Mouse (Mus musculus) left cerebral cortex, postnatal 25 days (tissue): ENCODE measurements around the gene Pald1. TPM values are rescaled to one million over a fixed set of nuclear protein-coding genes. Genes with fewer than 3 reads are reported as not detected.

Experiments
- DNase-seq, 2 experiments: peaks; one replicate each; pipeline ENCODE4 v3.0.0; 2022; ENCODE audit warnings: low spot score in 2 of 2, mixed read lengths in 1 of 2
- intact Hi-C: fragments of 180-260 bp; cut with DNase I; formaldehyde crosslinking; loops from one replicate; pipeline ENCODE4 v1.15.1; 2025
- total RNA-seq, 2 experiments: library from RNA; stranded (reverse); gene quantifications; 2 replicates each; pipeline ENCODE4 v1.2.3; 2021

Gene Pald1
- total RNA-seq, 2 experiments from 2014 or later, result 9.0 to 10.2 TPM

GRCm38 (mm10) chr10:61374771-61375481, 8.4 kb downstream of the Pald1 start:
- no peak for DNase-seq
- intact Hi-C loops, result no loop called here

GRCm38 (mm10) chr10:61374076-61374475, 9.3 kb downstream of the Pald1 start:
- peak; percentile 30 to 48 for DNase-seq
- intact Hi-C loops, result no loop called here

GRCm38 (mm10) chr10:61372585-61372923, 10.8 kb downstream of the Pald1 start:
- intact Hi-C loops, result no loop called here
- DNase-seq, result no peak

GRCm38 (mm10) chr10:61371884-61372584, 11.3 kb downstream of the Pald1 start:
- DNase-seq, result no peak
- intact Hi-C loops, result no loop called here

- DNase-seq, result no peak
- intact Hi-C loops, result no loop called here
Observed at GRCm38 (mm10) chr10:61370273-61370979, 12.9 kb downstream of the Pald1 start.

GRCm38 (mm10) chr10:61369755-61370154, 13.6 kb downstream of the Pald1 start:
- intact Hi-C loops, result no loop called here
- DNase-seq, result no peak

GRCm38 (mm10) chr10:61365902-61366301, 17.4 kb downstream of the Pald1 start:
- no peak for DNase-seq
- intact Hi-C loops, result no loop called here

GRCm38 (mm10) chr10:61364431-61364830, 18.9 kb downstream of the Pald1 start:
- DNase-seq, result no peak
- intact Hi-C loops, result no loop called here

GRCm38 (mm10) chr10:61362992-61363391, 20.3 kb downstream of the Pald1 start:
- intact Hi-C loops, result no loop called here
- DNase-seq, result no peak

- intact Hi-C loops, result no loop called here
- DNase-seq, result no peak
Observed at GRCm38 (mm10) chr10:61362483-61362882, 20.8 kb downstream of the Pald1 start.

GRCm38 (mm10) chr10:61360667-61361066, 22.7 kb downstream of the Pald1 start:
- no peak for DNase-seq
- intact Hi-C loops, result no loop called here

- intact Hi-C loops, result no loop called here
- no peak for DNase-seq
Observed at GRCm38 (mm10) chr10:61359411-61359810, 23.9 kb downstream of the Pald1 start.

GRCm38 (mm10) chr10:61357658-61358057, 25.7 kb downstream of the Pald1 start:
- intact Hi-C loops, result no loop called here

GRCm38 (mm10) chr10:61356568-61356967, 26.8 kb downstream of the Pald1 start:
- DNase-seq, result no peak
- intact Hi-C loops, result no loop called here

More at GRCm38 (mm10) chr10:61357658-61358057, 25.7 kb downstream of the Pald1 start:
- DNase-seq, result no peak

GRCm38 (mm10) chr10:61356095-61356494, 27.2 kb downstream of the Pald1 start:
- intact Hi-C loops, result no loop called here
- no peak for DNase-seq

- intact Hi-C loops, result no loop called here
Observed at GRCm38 (mm10) chr10:61355611-61356010, 27.7 kb downstream of the Pald1 start.

GRCm38 (mm10) chr10:61351216-61351615, 32.1 kb downstream of the Pald1 start:
- intact Hi-C loops, result no loop called here

More at GRCm38 (mm10) chr10:61355611-61356010, 27.7 kb downstream of the Pald1 start:
- no peak for DNase-seq

GRCm38 (mm10) chr10:61346374-61346773, 37.0 kb downstream of the Pald1 start:
- DNase-seq, result no peak
- intact Hi-C loops, result no loop called here

More at GRCm38 (mm10) chr10:61351216-61351615, 32.1 kb downstream of the Pald1 start:
- no peak for DNase-seq

GRCm38 (mm10) chr10:61345179-61345578, 38.2 kb downstream of the Pald1 start:
- intact Hi-C loops, result no loop called here
- no peak for DNase-seq

GRCm38 (mm10) chr10:61343950-61344349, 39.4 kb downstream of the Pald1 start:
- DNase-seq, result peak; percentile 46 to 53

GRCm38 (mm10) chr10:61342750-61343149, 40.6 kb downstream of the Pald1 start:
- no peak for DNase-seq
- intact Hi-C loops, result no loop called here

More at GRCm38 (mm10) chr10:61343950-61344349, 39.4 kb downstream of the Pald1 start:
- intact Hi-C loops, result no loop called here
